Mouse (Mus musculus) liver, adult 2 months (tissue): ENCODE measurements around the gene Pygo1. TPM values are rescaled to one million over a fixed set of nuclear protein-coding genes. Genes with fewer than 3 reads are reported as not detected.

Experiments
- DNase-seq: peaks from one replicate; pipeline ENCODE4 v3.0.0-alpha.2; 2011; ENCODE audit warnings: low read depth, low spot score; ENCODE audit errors: extremely low read depth
- H3K27ac ChIP-seq: fragments of 200-500 bp; replicated peaks from 2 replicates; pipeline ENCODE4 v1.5.1; 2012; ENCODE audit warnings: low read depth, mild to moderate bottlenecking, control low read depth, inconsistent platforms, low read length; ENCODE audit not compliant: insufficient read depth
- H3K27me3 ChIP-seq: fragments of 200-500 bp; 2 replicates; pipeline ENCODE4 v1.6.1; 2012; ENCODE audit warnings: mild to moderate bottlenecking, moderate library complexity, low read length, inconsistent platforms; ENCODE audit not compliant: control insufficient read depth, insufficient read depth
- H3K36me3 ChIP-seq: fragments of 200-500 bp; 2 replicates; pipeline ENCODE4 v1.6.1; 2012; ENCODE audit warnings: low read length, inconsistent platforms; ENCODE audit not compliant: control insufficient read depth, insufficient read depth
- H3K4me1 ChIP-seq: fragments of 200-500 bp; 2 replicates; pipeline ENCODE4 v1.6.1; 2011; ENCODE audit warnings: low read length; ENCODE audit not compliant: control insufficient read depth, insufficient read depth
- H3K4me3 ChIP-seq: fragments of 200-500 bp; 2 replicates; pipeline ENCODE4 v1.5.1; 2011; ENCODE audit warnings: low read depth, mild to moderate bottlenecking, control low read depth, low read length, moderate library complexity; ENCODE audit not compliant: insufficient read depth
- H3K79me2 ChIP-seq: fragments of 200-500 bp; 2 replicates; pipeline ENCODE4 v1.6.1; 2012; ENCODE audit warnings: inconsistent platforms, mild to moderate bottlenecking, low read length, moderate library complexity; ENCODE audit not compliant: control insufficient read depth, insufficient read depth
- H3K9ac ChIP-seq: fragments of 200-500 bp; 2 replicates; pipeline ENCODE4 v1.6.1; 2012; ENCODE audit warnings: low read depth, mild to moderate bottlenecking, control low read depth, inconsistent platforms, low read length
- CTCF ChIP-seq: fragments of 200-500 bp; IDR thresholded peaks from 2 replicates; pipeline ENCODE4 v1.5.1; 2011; ENCODE audit warnings: low read depth, low read length, control low read depth
- POLR2A ChIP-seq: fragments of 200-500 bp; IDR thresholded peaks from 2 replicates; pipeline ENCODE4 v1.6.1; 2011; ENCODE audit warnings: low read length, control low read depth; ENCODE audit not compliant: insufficient read depth; ENCODE audit errors: extremely low read depth
- WGBS: fragments of 180-500 bp; shearing (Covaris S2); methylation state at CpG from one replicate; pipeline ENCODE4 v1.1.7; 2018; 5-methylcytosine and 5-hydroxymethylcytosine counted together
- polyA plus RNA-seq: library from polyadenylated mRNA; depleted of rRNA; stranded (reverse); fragments of >200 nt; gene quantifications from 2 replicates; pipeline ENCODE4 v1.2.3, GENCODE M21; 2012
- total RNA-seq: library from RNA; depleted of rRNA; stranded (reverse); fragments of >200 nt; gene quantifications from 2 replicates; pipeline ENCODE4 v1.2.3, GENCODE M21; 2014

Pygo1 gene
- total and polyA plus RNA-seq, 2 experiments: 0.22 to 0.46 TPM

DNA sequence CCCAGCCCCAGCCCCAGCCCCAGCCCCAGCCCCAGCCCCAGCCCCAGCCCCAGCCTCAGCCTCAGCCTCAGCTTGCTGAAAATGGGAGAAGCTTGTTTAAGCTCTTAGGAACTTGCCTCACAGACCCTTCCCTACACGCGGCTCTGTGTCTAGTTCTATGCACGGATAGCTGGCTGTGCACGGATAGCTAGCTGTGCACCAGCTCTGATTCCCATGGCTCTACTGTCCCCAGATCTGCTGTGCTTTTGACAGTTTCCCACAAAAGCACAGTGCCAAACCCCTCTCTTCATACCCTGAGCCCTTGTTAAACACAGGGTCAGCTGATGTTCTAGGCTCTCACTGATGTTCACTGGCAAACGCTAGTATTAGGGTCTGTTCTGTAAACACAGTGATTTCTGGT lies 32.7 kb upstream of the Pygo1 start:
- TF ChIP-seq CTCF: no peak
- TF ChIP-seq POLR2A: no peak
- Histone ChIP-seq H3K36me3 (no peaks in the 10 kb centered on the region), H3K79me2 (no peaks in the 10 kb centered on the region), H3K9ac (no peak overlapping the region), H3K4me1 (no peaks in the 10 kb centered on the region), H3K27ac (no peak overlapping the region), H3K27me3 (no peaks in the 10 kb centered on the region), H3K4me3 (no peak overlapping the region)
- DNase-seq: no peak
- WGBS: 92% methylated on average over 5 of the region's 5 CpGs

DNA sequence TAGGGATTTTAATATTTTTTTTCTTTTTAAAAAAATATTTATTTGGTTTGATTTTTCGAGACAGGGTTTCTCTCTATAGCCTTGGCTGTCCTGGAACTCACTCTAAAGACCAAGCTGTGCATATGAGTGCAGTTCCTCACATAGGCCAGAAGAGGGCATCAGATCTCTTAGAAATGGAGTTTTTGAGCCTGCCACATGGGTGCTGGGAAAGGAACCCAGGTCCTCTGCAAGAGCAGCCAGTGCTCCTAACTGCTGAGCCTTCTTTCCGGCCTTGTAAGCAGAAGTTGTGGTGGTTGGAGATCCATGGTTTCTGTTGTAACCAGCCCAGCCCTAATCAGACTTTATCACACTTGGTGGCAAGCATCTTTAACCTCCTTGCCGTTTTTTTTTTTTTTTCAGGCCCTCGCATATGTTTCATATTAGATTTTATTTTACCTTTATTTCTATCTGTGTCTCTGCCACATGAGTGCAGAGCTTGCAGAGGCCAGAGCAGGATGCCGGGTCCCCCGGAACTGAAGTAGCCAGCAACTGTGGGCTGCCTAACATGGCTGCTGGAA lies 30.6 kb upstream of the Pygo1 start:
- WGBS: 95% methylated on average over 6 of the region's 6 CpGs
- no peak overlapping the region for H3K9ac ChIP-seq
- TF ChIP-seq CTCF: peak; percentile 19
- no peak for TF ChIP-seq POLR2A
- DNase-seq: no peak
- no peaks in the 10 kb centered on the region for H3K27me3 ChIP-seq
- no peaks in the 10 kb centered on the region for H3K36me3 ChIP-seq
- H3K27ac ChIP-seq: no peak overlapping the region
- H3K4me3 ChIP-seq: no peak overlapping the region
- H3K4me1 ChIP-seq: no peaks in the 10 kb centered on the region
- H3K79me2 ChIP-seq: no peaks in the 10 kb centered on the region

DNA sequence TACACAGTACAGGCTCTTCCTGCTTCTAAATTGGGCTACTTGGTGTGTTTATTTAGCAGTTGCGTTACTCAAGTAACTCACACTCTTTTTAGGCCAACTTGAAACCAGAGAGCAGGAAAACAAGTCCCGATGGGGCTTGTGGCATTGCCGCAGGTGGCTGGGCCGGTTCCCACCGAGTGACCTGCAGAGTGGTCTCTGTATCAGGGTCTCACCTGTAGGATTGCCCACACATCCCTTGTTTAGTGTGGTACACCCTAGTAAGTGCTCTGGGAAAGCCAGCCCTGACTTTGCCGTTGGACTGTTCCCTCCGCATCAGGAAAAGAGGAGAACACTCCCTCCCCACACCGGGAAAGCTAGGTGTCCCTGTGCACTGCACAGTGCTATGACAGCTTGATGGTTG lies 23.4 kb upstream of the Pygo1 start:
- Histone ChIP-seq H3K27ac (no peak overlapping the region), H3K27me3 (no peaks in the 10 kb centered on the region), H3K79me2 (no peaks in the 10 kb centered on the region), H3K9ac (no peak overlapping the region), H3K4me1 (no peaks in the 10 kb centered on the region), H3K36me3 (no peaks in the 10 kb centered on the region), H3K4me3 (no peak overlapping the region)
- DNase-seq: peak; percentile 19
- TF ChIP-seq CTCF: no peak
- no peak for TF ChIP-seq POLR2A
- WGBS: 55% methylated on average over 8 of the region's 8 CpGs

DNA sequence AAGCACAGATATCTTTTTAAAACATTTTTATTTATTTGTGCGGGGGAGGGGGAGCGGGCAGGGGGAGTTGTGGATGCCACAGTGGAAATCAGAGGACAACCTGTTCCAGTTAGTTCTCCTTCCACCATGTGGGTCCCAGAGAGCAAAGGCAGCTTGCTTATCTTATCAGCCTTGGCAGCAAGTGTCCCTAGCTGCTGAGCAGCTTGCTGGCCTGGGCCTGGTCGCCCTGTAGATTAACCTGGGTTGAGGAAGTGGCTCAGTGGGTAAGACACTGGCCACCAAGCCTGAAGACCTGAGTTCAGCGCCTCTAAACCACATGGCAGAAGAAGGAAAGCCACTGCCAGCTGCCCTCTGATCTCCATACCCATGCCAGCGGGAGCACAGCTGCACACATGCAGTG lies 22.8 kb upstream of the Pygo1 start:
- H3K36me3 ChIP-seq: no peaks in the 10 kb centered on the region
- no peak overlapping the region for H3K9ac ChIP-seq
- H3K27me3 ChIP-seq: no peaks in the 10 kb centered on the region
- WGBS: 68% methylated on average over 5 of the region's 5 CpGs
- H3K4me1 ChIP-seq: no peaks in the 10 kb centered on the region
- H3K27ac ChIP-seq: no peak overlapping the region
- no peaks in the 10 kb centered on the region for H3K79me2 ChIP-seq
- H3K4me3 ChIP-seq: no peak overlapping the region
- DNase-seq: peak; percentile 13
- TF ChIP-seq POLR2A (no peak), CTCF (no peak)

DNA sequence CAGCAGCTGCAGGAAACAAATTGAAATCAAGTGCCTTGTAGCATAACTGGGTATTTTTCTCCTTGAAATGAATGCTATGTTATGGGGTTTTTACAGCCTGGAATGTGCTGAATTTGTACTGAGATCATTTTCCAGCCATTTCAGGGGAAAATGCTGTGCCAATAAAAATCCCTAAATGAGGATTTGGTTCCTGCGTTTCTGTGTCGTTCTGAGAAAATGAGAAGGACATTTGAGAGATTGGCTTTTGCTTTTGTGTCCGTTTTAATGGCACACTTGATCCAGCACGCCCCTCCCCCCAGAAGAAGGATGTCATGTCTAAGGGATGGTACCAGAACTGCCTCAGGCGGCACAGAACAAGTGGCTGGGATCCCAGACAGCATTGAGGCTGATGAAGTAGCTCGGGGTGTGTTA lies 18.7 kb upstream of the Pygo1 start:
- no peak for DNase-seq
- WGBS: 87% methylated on average over 6 of the region's 6 CpGs
- H3K4me3 ChIP-seq: no peak overlapping the region

DNA sequence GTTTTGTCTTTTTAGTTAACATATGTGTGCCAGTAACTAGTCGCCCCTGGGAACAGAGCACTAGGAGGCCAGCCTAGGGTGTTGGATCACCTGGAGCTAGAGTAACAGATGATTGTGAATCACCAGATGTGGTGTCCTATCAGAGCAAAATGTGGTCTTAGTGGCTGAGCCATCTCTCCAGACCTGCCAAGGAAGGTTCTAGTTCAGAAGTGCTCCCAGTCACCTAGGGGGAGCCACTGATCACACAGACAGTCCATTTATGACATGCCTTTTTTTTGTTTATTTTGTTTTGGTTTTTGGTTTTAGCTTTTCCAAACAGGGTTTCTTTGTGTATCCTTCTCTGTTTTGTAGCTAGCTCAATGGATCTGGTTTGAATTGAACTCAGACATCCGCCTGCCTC lies 14.1 kb upstream of the Pygo1 start:
- 90% methylated on average over 2 of the region's 2 CpGs for WGBS
- DNase-seq: no peak
- no peaks in the 10 kb centered on the region for H3K79me2 ChIP-seq

More for the DNA sequence above, 18.7 kb upstream of the Pygo1 start:
- no peaks in the 10 kb centered on the region for H3K36me3 ChIP-seq
- H3K9ac ChIP-seq: no peak overlapping the region
- H3K27ac ChIP-seq: no peak overlapping the region
- no peaks in the 10 kb centered on the region for H3K4me1 ChIP-seq
- H3K79me2 ChIP-seq: no peaks in the 10 kb centered on the region
- no peaks in the 10 kb centered on the region for H3K27me3 ChIP-seq
- TF ChIP-seq POLR2A: no peak
- TF ChIP-seq CTCF: no peak

More for the DNA sequence above, 14.1 kb upstream of the Pygo1 start:
- no peak for TF ChIP-seq CTCF
- no peak for TF ChIP-seq POLR2A
- Histone ChIP-seq H3K4me3 (no peak overlapping the region), H3K27me3 (no peaks in the 10 kb centered on the region), H3K4me1 (no peaks in the 10 kb centered on the region), H3K9ac (no peak overlapping the region), H3K36me3 (no peaks in the 10 kb centered on the region), H3K27ac (no peak overlapping the region)
